Mouse (Mus musculus): ENCODE data around the gene Irs3.

The Irs3 gene

GRCm38 (mm10) chr5:137660064-137660688, 14.7 kb upstream of the Irs3 start:
- no peak for DNase-seq (ENCODE audit: low spot score in 2 of 2)

- peak in 1 of 2 experiments; percentile 70 for DNase-seq (ENCODE audit: low spot score in 2 of 2)
These were observed 11.5 kb upstream of the Irs3 start for GRCm38 (mm10) chr5:137656977-137657376.

- DNase-seq (ENCODE audit: low spot score in 2 of 2) = peak in 1 of 2 experiments; percentile 67
These were observed 9.2 kb upstream of the Irs3 start for GRCm38 (mm10) chr5:137654746-137655145.

- DNase-seq (ENCODE audit: low spot score in 2 of 2) = no peak
These were observed 7.9 kb upstream of the Irs3 start for GRCm38 (mm10) chr5:137653366-137653765.

DNA sequence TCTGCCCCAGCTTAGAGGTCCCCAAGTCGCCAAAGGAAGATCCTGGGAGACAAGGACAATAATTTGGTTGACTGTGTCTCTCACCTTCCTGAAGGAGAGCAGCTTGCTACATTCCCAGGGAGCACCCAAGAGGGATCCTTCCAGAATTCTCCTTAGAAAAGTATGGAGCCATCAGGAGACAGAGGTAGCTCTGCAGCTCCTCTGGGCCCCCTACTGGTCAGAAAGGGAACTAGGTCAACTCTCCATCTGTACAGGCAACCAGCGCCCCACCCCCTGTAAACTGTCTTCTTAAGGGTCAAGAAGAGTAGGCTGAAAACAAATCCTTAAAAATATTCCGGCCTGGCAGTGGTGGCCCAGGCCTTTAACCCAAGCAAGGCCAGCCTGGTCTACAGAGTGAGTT, 7.0 kb upstream of the Irs3 start:
- DNase-seq (ENCODE audit: low spot score in 2 of 2) = peak in 1 of 2 experiments; percentile 77

DNA sequence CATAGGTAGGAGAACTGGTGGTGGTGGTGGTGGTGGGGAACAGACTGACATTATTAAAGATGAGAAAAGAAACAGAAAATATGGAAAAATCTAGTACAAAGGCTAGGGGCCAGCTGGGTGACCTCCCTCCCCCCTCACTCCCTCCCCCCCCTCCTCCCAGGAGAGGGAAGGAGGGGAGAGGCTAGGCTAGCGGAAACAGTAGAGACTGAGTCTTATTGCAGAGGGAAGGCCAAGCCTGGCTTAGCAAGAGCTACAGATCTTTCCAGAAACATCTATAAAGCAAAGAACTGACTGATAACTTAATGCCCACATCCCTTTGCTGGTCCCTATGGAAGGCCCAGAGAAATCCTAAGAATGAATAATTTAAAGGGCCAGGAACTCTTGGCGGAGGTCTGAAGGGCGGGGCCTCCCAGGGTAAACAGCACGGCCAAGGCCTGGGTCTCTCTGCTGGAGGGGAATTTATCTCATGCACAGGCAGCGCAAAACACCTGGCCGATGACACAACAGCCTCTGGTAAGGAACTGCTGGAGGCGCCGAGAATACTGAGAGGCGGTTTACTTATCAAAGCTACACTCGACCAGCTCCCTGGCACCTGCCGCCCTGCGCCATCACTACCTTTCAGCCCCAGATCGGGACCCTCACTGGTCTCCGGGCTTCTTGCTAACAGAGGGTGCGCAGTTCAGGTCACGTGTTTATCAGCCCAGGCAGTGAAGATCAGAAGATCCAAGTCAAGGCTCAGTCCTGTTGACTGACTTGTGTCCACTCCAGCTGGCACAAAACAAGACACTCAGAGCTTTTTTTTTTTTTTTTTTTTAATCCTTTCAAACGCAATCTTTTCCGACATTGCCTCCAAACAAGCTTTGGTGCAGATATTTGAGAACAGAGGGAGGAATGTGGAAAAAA, 4.4 kb upstream of the Irs3 start:
- no peak for DNase-seq (ENCODE audit: low spot score in 2 of 2)

- no peak for DNase-seq (ENCODE audit: low spot score in 2 of 2)
These were observed 3.7 kb upstream of the Irs3 start for GRCm38 (mm10) chr5:137649251-137649650.

DNA sequence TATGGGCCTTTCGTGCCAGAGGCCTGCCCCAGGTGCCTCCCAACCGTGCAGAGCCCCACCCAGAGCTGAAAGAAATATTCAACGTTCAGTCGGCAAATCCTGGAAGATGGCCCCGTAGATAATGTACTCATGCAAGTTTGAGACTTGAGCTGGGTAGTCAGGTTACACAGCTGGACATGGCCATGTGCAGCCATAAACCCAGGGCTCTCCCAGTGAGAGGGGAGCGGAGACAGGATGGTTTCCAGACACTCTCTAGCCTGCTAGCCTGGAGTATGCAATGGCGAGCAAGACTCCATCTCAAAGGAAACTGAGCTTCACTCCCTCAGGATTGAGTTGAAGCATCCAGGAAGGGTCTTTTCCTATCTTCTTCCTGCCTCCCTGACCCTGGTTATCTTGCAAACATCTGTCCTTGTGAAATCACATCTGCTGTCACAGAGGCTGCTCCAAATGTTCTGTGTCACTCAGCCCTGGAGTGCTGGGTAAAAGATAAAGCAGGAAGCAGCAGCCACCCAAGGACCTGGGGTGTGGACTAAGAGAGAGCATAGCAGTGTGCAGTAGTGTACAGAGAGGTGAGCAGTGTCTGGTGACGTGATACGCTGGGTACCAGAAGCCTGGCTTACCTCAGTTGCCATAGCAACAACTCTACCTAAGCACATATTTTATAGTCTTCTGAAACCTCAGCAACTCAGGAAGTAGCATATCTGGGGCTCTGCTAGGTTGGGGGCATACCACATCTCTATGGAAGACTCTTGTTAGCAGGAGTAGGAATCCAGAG, 2.5 kb upstream of the Irs3 start:
- DNase-seq (ENCODE audit: low spot score in 2 of 2) = no peak

DNA sequence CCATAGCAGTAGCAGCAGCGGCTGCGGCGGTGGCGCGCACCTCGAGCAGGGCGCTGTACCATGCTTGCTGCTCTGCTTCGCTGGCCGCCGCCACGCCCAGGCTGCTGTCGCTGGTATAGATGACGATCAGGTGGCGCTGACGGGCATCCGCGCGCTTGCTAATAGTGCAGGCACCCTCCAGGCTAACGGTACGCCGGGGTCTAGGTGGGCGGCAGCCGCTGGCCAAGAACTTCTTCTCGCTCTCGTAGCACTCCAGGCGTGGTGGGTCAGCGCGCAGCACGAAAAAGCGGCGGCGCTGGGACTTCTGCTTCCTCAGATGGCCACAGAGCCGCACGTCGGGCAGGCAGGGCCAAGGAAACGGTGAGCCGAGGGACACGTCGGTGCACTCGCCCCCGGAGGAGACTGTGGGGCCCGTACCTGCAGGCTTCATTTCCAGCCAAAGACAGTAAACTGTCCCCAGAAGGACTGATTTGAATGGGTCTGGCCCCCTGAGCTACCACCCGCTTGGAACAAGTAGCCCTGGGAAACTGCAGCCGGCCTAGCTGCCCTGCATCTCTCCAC, 343 bp downstream of the Irs3 start:
- DNase-seq (ENCODE audit: low spot score in 2 of 2) = peak; percentile 56 to 80

DNA sequence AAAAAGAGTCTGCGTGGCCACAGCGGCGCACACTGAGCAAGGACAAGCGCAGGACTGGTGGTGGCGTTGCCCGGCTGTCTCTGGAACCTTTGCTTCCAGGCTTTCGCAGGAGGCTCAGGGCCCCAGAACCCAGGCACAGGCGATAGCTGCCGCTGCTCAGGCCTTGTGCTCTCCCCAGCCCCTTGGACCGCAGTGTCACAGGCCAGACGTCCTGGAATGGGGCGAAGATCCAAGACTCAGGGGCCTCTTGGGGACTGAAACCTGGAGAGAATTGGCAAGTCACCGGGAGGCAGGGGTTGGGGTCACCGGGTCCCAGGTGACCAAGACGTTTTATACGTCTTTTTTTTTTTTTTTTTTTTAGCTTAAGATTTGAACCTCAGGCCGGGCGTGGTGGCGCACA, 1.0 kb downstream of the Irs3 start:
- no peak for DNase-seq (ENCODE audit: low spot score in 2 of 2)

DNA sequence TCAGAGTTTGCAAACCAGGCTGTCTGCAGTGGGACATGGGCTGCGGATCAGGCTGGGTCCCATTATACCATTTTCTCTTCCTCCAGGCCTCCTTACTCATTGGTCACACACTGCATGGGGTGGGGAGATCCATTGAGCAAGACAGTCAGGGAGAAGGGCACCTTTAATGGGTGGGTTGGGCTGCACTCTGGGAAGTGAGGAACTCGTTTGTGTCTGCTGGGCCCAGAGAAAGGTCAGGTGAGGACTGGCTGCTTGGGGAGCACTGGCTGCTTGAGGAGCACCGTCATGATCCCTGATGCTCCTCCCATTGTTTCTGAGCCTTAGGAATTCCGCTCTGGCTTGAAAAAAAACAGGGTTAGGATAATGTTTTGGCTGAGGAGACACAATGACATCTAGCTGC, 2.6 kb downstream of the Irs3 start:
- DNase-seq (ENCODE audit: low spot score in 2 of 2) = no peak

DNA sequence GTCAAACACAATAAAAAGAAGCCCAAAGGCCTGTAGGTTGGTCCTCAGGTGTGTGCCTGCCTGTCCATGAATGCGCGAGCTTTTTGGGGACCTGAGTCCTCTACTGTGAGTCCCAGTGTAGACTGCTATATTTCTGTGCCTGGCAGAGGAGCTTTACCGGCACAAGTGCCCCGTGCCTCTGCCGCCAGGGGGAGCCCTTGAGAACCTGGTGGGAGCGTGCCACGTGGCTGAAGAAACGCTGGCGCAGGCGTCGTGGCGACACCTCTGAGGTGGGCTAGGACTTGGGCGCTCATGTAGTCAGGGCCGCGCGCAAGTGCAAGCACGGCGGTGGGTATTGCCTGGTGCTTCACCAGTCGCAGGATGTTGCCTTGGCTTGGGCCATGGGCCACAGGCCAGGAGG, 4.5 kb downstream of the Irs3 start, which contains the start of gene Sap25:
TSS of gene Sap25 (plus strand) at position 281 of the 400 bp plus-strand sequence.
- DNase-seq (ENCODE audit: low spot score in 2 of 2) = peak; percentile 57 to 77

DNA sequence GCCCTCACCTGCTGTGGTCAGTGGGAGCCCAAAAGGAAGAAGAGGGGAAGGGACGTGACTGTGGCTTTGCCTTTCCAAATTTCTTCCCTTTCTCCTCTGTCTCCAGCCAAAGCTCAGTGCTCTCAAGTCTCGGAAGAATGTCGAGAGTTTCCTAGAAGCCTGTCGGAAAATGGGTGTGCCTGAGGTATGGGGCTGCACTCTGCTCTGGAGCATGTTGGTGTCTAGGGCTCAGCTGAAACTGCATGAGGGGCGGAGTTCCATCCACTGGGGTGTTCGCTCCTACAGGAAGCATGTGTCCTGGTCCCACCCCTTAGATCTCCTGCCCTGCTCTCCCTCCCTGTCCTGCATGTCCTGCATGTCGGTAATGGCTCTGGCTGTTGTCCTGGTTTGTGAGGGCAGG, 6.0 kb downstream of the Irs3 start:
- DNase-seq (ENCODE audit: low spot score in 2 of 2) = no peak

- no peak for DNase-seq (ENCODE audit: low spot score in 2 of 2)
These were observed 12.0 kb downstream of the Irs3 start for GRCm38 (mm10) chr5:137633397-137634084.

GRCm38 (mm10) chr5:137631591-137631990, 13.9 kb downstream of the Irs3 start:
- no peak for DNase-seq (ENCODE audit: low spot score in 2 of 2)

DNA sequence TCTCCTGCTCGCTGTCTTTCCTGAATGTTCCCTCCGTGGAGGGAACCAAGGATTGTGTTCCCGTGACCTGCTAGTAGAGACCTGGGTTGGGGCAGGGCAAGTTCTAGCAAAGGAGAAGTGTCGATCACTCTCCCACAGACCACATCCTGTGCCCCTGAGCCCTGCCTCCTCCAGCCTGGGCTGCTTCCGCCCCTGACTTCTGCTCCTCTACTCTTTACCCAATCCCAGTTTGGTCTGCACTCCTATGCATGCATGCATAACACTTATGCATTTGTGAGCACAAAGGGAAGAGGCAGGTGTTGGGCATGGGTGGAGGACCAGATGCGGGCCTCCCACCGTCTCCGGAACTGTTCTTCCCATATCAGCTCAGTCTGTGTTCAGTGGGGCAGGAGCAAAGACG, 14.3 kb downstream of the Irs3 start:
- peak in 1 of 2 experiments; percentile 81 for DNase-seq (ENCODE audit: low spot score in 2 of 2)

GRCm38 (mm10) chr5:137630602-137631001, 14.9 kb downstream of the Irs3 start:
- DNase-seq (ENCODE audit: low spot score in 2 of 2) = peak in 1 of 2 experiments; percentile 41

GRCm38 (mm10) chr5:137629906-137630545, 15.5 kb downstream of the Irs3 start:
- peak; percentile 51 to 56 for DNase-seq (ENCODE audit: low spot score in 2 of 2)

GRCm38 (mm10) chr5:137629306-137629721, 16.2 kb downstream of the Irs3 start:
- DNase-seq (ENCODE audit: low spot score in 2 of 2) = peak in 1 of 2 experiments; percentile 81

DNA sequence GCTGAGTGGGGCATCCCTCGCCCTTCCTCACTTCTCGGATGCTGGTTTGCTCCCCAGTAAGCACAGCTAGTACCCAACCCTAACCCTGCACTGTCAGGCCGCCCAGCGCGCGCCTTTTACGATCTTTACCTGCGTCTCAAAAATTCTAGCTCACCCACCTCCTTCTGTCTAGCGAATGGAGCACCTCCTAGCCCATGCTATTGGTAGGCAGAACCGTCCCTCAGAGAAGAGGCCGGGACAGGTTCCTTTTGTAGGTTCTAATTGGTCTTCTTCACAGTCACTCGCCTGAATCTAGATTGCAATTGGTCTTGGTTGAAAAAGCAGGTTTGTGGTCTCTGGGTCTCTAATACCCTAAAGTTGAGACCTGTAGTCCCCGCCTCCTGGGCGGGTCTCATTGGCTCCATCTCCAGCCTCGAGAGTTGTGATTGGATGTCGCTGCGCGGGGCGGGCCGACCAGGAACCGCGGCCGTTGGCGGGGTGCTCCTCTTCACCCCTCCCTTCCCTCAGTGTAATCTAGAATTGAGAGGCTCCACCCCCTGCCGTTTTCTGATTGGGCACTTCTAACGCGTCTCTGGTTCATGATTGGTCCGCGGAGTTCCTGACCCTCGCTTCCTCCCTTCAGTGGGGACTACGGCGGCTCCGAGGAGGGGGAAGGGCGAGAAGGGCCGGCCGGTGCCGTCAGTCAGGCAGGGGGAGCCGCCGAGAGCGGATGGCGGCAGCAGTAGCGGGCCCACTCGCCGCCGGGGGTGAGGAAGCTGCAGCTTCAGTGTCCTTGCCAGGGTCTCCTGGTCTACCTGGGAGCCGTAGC, 16.8 kb downstream of the Irs3 start, which contains the start of the genes Fbxo24, Lrch4 and Gm20605:
TSS of gene Fbxo24 (minus strand) at position 505 of the 808 bp plus-strand sequence.
TSS of gene Lrch4 (plus strand) at position 624 of the 808 bp plus-strand sequence.
TSS of gene Gm20605 (plus strand) at position 678 of the 808 bp plus-strand sequence.
- DNase-seq (ENCODE audit: low spot score in 2 of 2) = peak; percentile 95 to 99

All from spleen, postnatal 10 days (tissue).